Mouse (Mus musculus) neural tube, embryonic 12.5 days (tissue): ENCODE measurements around the gene Gm49776. TPM values are rescaled to one million over a fixed set of nuclear protein-coding genes. Genes with fewer than 3 reads are reported as not detected.
"Not testable (repeated sequence)": the region's sequence is repeated elsewhere in the genome, so short reads cannot be mapped to it uniquely, and the experiment has no call there.

ENCODE experiments used
- ATAC-seq: fragments of 200-750 bp; cut with Nextera tagmentation; 2 replicates; pipeline ENCODE4 v1.8.0; 2017; ENCODE audit warnings: low read depth, mild to moderate bottlenecking, moderate TSS enrichment, moderate library complexity; ENCODE audit not compliant: low FRiP score
- H3K27ac ChIP-seq: fragments of 300-500 bp; sonication (generic); 2 replicates; pipeline ENCODE4 v1.5.1; 2016
- H3K27me3 ChIP-seq: fragments of 300-500 bp; sonication (generic); replicated peaks from 2 replicates; pipeline ENCODE4 v1.6.1; 2016; ENCODE audit warnings: mild to moderate bottlenecking
- H3K36me3 ChIP-seq: fragments of 300-500 bp; sonication (generic); 2 replicates; pipeline ENCODE4 v1.6.1; 2016; ENCODE audit warnings: mild to moderate bottlenecking
- H3K4me1 ChIP-seq: fragments of 300-500 bp; sonication (generic); 2 replicates; pipeline ENCODE4 v1.6.1; 2016
- H3K4me2 ChIP-seq: fragments of 300-500 bp; sonication (generic); replicated peaks from 2 replicates; pipeline ENCODE4 v1.6.1; 2016; ENCODE audit warnings: mild to moderate bottlenecking
- H3K4me3 ChIP-seq: fragments of 300-500 bp; sonication (generic); 2 replicates; pipeline ENCODE4 v1.5.1; 2016
- H3K9ac ChIP-seq: fragments of 300-500 bp; sonication (generic); 2 replicates; pipeline ENCODE4 v1.6.1; 2016; ENCODE audit warnings: mild to moderate bottlenecking
- H3K9me3 ChIP-seq: fragments of 300-500 bp; sonication (generic); 2 replicates; pipeline ENCODE4 v1.6.1; 2016; ENCODE audit warnings: mild to moderate bottlenecking
- WGBS: fragments of 180-500 bp; shearing (Covaris S2); methylation state at CpG from one replicate; pipeline ENCODE4 v1.1.7; 2016; 5-methylcytosine and 5-hydroxymethylcytosine counted together
- polyA plus RNA-seq: library from polyadenylated mRNA; unstranded; fragments of >200 nt; fragmentation: Nextera tagmentation; extraction: Ambion mirVana; gene quantifications from 2 replicates; pipeline ENCODE4 v1.2.1, GENCODE M21; 2016

The Gm49776 gene
- polyA plus RNA-seq, result 2.8 and 4.7 TPM in 2 replicates

GRCm38 (mm10) chr16:18258221-18258620 lies at the start of gene Gm49776:
Gm49776 (minus strand) TSS chr16:18258321.
- Histone ChIP-seq H3K9me3 (no peaks in the 10 kb centered on the region), H3K36me3 (peaks cover 90% of the 10 kb centered on the region), H3K4me2 (no peak within 1 kb of the TSS), H3K9ac (no peak within 1 kb of the TSS), H3K27me3 (no peaks in the 10 kb centered on the region), H3K4me3 (no peak within 1 kb of the TSS), H3K4me1 (no peaks in the 10 kb centered on the region), H3K27ac (no peak within 1 kb of the TSS)
- ATAC-seq, result no peak
- 94% methylated on average over 2 of the region's 2 CpGs for WGBS

- not testable (repeated sequence) for H3K9me3 ChIP-seq, H3K36me3 ChIP-seq, H3K27ac ChIP-seq, H3K27me3 ChIP-seq
- WGBS, result 7% methylated on average over 10 of the region's 10 CpGs
- Histone ChIP-seq H3K4me2 (peak overlapping the region; percentile 91), H3K4me1 (peaks cover 31% of the 10 kb centered on the region), H3K4me3 (peak overlapping the region; percentile 96), H3K9ac (0 out of 2 replicates have a peak overlapping the region, but pooled peaks have one; percentile 38)
- ATAC-seq, result peak; percentile 1; the same call in 1 of the 2 replicates
These were observed 31.5 kb upstream of the Gm49776 start for GRCm38 (mm10) chr16:18289614-18290013.

- Histone ChIP-seq H3K27me3 (no peaks in the 10 kb centered on the region), H3K4me2 (peak within 1 kb of the TSS; percentile 91), H3K9ac (peak within 1 kb of the TSS; percentile 95), H3K36me3 (peaks cover 11% of the 10 kb centered on the region), H3K9me3 (no peaks in the 10 kb centered on the region), H3K4me3 (peak within 1 kb of the TSS; percentile 96), H3K4me1 (peaks cover 31% of the 10 kb centered on the region), H3K27ac (peak within 1 kb of the TSS; percentile 62)
- under 1% methylated on average over 71 of the region's 71 CpGs for WGBS
- peak; percentile 99 for ATAC-seq
These were observed 31.0 kb upstream of the Gm49776 start, which contains the start of gene Dgcr8 for GRCm38 (mm10) chr16:18289067-18289588. Dgcr8 (minus strand) TSS chr16:18289246.

- Histone ChIP-seq H3K27ac (peak overlapping the region; percentile 62), H3K4me1 (peaks cover 31% of the 10 kb centered on the region), H3K4me2 (peak overlapping the region; percentile 91), H3K27me3 (no peaks in the 10 kb centered on the region), H3K4me3 (peak overlapping the region; percentile 96), H3K36me3 (peaks cover 16% of the 10 kb centered on the region), H3K9me3 (no peaks in the 10 kb centered on the region), H3K9ac (peak overlapping the region; percentile 95)
- WGBS, result under 1% methylated on average over 31 of the region's 31 CpGs
- peak; percentile 83 for ATAC-seq
These were observed 30.5 kb upstream of the Gm49776 start for GRCm38 (mm10) chr16:18288581-18289061.

GRCm38 (mm10) chr16:18288166-18288565 lies 30.0 kb upstream of the Gm49776 start:
- ATAC-seq, result no peak
- H3K4me2 ChIP-seq, result peak overlapping the region; percentile 91
- H3K4me3 ChIP-seq, result peak overlapping the region; percentile 96
- peak overlapping the region; percentile 95 for H3K9ac ChIP-seq
- H3K4me1 ChIP-seq, result peaks cover 31% of the 10 kb centered on the region
- H3K36me3 ChIP-seq, result peaks cover 21% of the 10 kb centered on the region
- H3K27ac ChIP-seq, result no peak overlapping the region
- no peaks in the 10 kb centered on the region for H3K9me3 ChIP-seq
- H3K27me3 ChIP-seq, result no peaks in the 10 kb centered on the region
- 2% methylated on average over 4 of the region's 4 CpGs for WGBS

- Histone ChIP-seq H3K4me1 (no peaks in the 10 kb centered on the region), H3K4me3 (no peak overlapping the region), H3K9ac (no peak overlapping the region), H3K27me3 (no peaks in the 10 kb centered on the region), H3K9me3 (no peaks in the 10 kb centered on the region), H3K36me3 (peaks cover 89% of the 10 kb centered on the region), H3K4me2 (no peak overlapping the region), H3K27ac (no peak overlapping the region)
- WGBS, result 83% methylated on average over 2 of the region's 2 CpGs
- ATAC-seq, result no peak
These were observed 17.0 kb upstream of the Gm49776 start for GRCm38 (mm10) chr16:18275166-18275565.

GRCm38 (mm10) chr16:18268182-18268581 lies 10.1 kb upstream of the Gm49776 start:
- no peak overlapping the region for H3K27ac ChIP-seq
- H3K4me2 ChIP-seq, result no peak overlapping the region
- no peak for ATAC-seq
- no peak overlapping the region for H3K9ac ChIP-seq
- H3K9me3 ChIP-seq, result no peaks in the 10 kb centered on the region
- no peak overlapping the region for H3K4me3 ChIP-seq
- H3K36me3 ChIP-seq, result peaks cover 89% of the 10 kb centered on the region
- H3K4me1 ChIP-seq, result no peaks in the 10 kb centered on the region
- WGBS, result 88% methylated on average over 5 of the region's 5 CpGs
- H3K27me3 ChIP-seq, result no peaks in the 10 kb centered on the region

GRCm38 (mm10) chr16:18265024-18265423 lies 6.9 kb upstream of the Gm49776 start:
- no peaks in the 10 kb centered on the region for H3K9me3 ChIP-seq
- peaks cover 86% of the 10 kb centered on the region for H3K36me3 ChIP-seq
- ATAC-seq, result no peak
- no peak overlapping the region for H3K9ac ChIP-seq
- no peak overlapping the region for H3K4me2 ChIP-seq
- no peak overlapping the region for H3K4me3 ChIP-seq
- no peak overlapping the region for H3K27ac ChIP-seq
- no peaks in the 10 kb centered on the region for H3K4me1 ChIP-seq
- 83% methylated on average over 2 of the region's 2 CpGs for WGBS
- no peaks in the 10 kb centered on the region for H3K27me3 ChIP-seq

GRCm38 (mm10) chr16:18253866-18254265 lies 4.3 kb downstream of the Gm49776 start:
- Histone ChIP-seq H3K4me1 (peaks cover 26% of the 10 kb centered on the region), H3K9ac (no peak overlapping the region), H3K4me2 (no peak overlapping the region), H3K36me3 (peaks cover 81% of the 10 kb centered on the region), H3K4me3 (no peak overlapping the region), H3K27me3 (no peaks in the 10 kb centered on the region), H3K9me3 (no peaks in the 10 kb centered on the region), H3K27ac (no peak overlapping the region)
- ATAC-seq, result no peak
- 98% methylated on average over 1 of the region's 1 CpGs for WGBS

- H3K9ac ChIP-seq, result no peak overlapping the region
- H3K4me3 ChIP-seq, result no peak overlapping the region
- H3K4me1 ChIP-seq, result peaks cover 26% of the 10 kb centered on the region
- H3K9me3 ChIP-seq, result no peaks in the 10 kb centered on the region
- H3K4me2 ChIP-seq, result no peak overlapping the region
- no peak overlapping the region for H3K27ac ChIP-seq
- H3K36me3 ChIP-seq, result peaks cover 72% of the 10 kb centered on the region
- WGBS, result 86% methylated on average over 6 of the region's 6 CpGs
- ATAC-seq, result no peak
- no peaks in the 10 kb centered on the region for H3K27me3 ChIP-seq
These were observed 5.4 kb downstream of the Gm49776 start for GRCm38 (mm10) chr16:18252736-18253135.

GRCm38 (mm10) chr16:18250828-18251790 lies 7.0 kb downstream of the Gm49776 start:
- no peak for ATAC-seq
- peak overlapping the region; percentile 94 for H3K4me2 ChIP-seq
- H3K36me3 ChIP-seq, result peaks cover 64% of the 10 kb centered on the region
- H3K4me1 ChIP-seq, result peaks cover 38% of the 10 kb centered on the region
- H3K27me3 ChIP-seq, result no peaks in the 10 kb centered on the region
- H3K27ac ChIP-seq, result no peak overlapping the region
- H3K4me3 ChIP-seq, result peak overlapping the region; percentile 5; the same call in 1 of the 2 replicates
- no peaks in the 10 kb centered on the region for H3K9me3 ChIP-seq
- 68% methylated on average over 10 of the region's 10 CpGs for WGBS
- H3K9ac ChIP-seq, result peak overlapping the region; percentile 90

- no peak overlapping the region for H3K27ac ChIP-seq
- H3K27me3 ChIP-seq, result no peaks in the 10 kb centered on the region
- 55% methylated on average over 4 of the region's 4 CpGs for WGBS
- peaks cover 66% of the 10 kb centered on the region for H3K36me3 ChIP-seq
- no peak for ATAC-seq
- peak overlapping the region; percentile 96; the same call in 1 of the 2 replicates for H3K4me3 ChIP-seq
- H3K9me3 ChIP-seq, result no peaks in the 10 kb centered on the region
- H3K9ac ChIP-seq, result peak overlapping the region; percentile 90
- H3K4me1 ChIP-seq, result peaks cover 44% of the 10 kb centered on the region
- H3K4me2 ChIP-seq, result peak overlapping the region; percentile 94
These were observed 7.9 kb downstream of the Gm49776 start for GRCm38 (mm10) chr16:18250231-18250630.
